Mouse (Mus musculus) frontal cortex, adult (tissue): ENCODE measurements around the gene Kcnj10.

Experiments
- ATAC-seq: cut with Nextera tagmentation; 2 replicates; pipeline ENCODE4 v1.9.2; 2017; ENCODE audit warnings: mild to moderate bottlenecking, moderate library complexity, mixed read lengths; ENCODE audit not compliant: low TSS enrichment

Gene Kcnj10

DNA sequence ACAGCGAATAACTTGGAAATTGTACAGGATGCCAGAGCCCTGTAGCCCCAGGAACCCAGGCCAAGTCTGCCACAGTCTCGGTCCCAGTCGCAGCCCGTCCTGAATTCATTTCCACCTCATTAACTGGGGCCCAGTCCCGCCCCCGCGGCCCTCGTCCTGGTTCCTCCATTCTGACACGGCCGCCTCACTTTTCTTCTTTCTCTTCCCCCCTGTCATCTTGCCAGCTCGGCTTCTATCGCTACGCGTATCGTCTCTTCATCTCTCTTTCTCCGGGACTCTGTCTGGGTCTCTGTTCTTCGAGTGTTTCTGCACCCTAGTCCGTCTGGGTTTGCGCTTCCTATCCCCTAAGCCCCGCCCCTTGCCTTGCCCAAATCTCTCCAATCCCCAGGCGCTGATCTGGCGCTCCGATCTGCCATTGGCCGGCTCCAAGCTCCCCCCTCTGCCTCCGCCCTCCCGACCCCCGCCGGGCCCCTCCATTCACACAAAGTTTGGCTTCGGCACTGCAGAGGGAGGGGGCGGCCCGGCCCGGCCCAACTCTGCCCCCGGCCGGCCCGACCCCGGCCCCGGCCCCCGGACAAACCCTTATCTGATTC is at the start of gene Kcnj10:
Gene Kcnj10 (plus strand): TSS at position 482 of the 593 bp plus-strand sequence.
- peak; percentile 79 for ATAC-seq

DNA sequence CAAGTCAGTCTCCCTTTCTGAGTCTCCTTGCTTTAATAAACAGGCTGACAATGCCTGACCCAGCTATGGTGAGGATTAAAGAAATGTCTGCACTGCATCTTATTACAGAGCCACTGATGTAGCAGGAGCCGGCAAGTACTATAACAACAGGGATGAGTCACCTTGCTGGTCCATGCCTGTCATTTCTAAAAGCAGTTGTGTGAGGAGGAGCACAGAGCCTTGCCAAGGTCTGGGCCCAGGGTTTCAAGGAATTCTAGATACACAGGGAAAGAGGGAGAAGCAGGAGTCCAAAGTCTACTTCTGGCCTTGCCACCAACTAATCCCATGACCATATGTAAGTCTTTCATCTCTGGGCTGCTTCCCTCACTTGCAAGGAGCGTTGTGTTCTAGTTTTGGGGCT is 48.1 kb upstream of the Kcnj10 start:
- peak; percentile 77 for ATAC-seq

DNA sequence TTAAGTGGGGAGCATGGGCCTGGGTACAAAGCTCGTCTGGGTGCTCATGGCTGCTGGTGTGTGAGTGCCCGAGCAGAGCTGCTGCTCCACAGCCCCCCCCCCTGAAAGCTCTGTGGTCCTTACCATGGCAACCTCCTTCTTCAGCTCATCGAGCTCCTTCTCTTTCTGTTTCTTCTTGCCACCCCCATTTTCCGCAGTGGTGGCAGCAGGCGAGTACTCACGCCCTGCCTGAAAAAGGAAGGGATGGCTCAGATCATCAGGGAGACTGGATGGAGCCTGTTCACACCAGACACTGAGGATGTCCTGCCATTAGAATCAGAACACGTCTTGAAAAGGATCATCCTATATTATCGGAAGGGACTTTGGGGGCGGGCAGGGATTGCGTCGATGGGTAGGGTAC is 47.6 kb upstream of the Kcnj10 start:
- peak; percentile 24 for ATAC-seq

GRCm38 (mm10) chr1:172295751-172296197 is 45.2 kb upstream of the Kcnj10 start:
- ATAC-seq, result no peak

GRCm38 (mm10) chr1:172296816-172297510 is 44.0 kb upstream of the Kcnj10 start:
- no peak for ATAC-seq

- ATAC-seq, result peak; percentile 47
Observed at GRCm38 (mm10) chr1:172297611-172298537, 43.1 kb upstream of the Kcnj10 start, which contains the start of gene Atp1a2. Gene Atp1a2, minus strand, starts transcription at chr1:172298064.

DNA sequence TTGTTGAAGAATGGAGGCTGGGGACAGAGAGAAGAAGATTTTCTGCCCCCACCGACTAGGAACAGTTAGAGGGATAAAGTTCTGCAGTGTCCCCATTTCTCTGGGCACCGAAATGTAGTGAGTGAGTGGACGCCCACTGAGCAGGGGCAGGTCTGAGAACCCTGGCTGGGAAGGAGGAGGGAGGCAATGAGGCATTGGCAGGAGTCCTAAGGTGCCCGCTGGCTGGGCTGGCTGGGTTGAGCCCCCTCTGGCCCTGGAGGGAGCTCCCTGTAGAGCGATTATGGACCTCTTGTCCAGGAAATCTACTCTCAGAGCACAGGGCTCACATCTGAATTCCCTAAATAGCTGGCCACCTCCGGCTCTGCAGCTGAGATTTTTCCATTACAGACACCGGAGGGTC is 41.5 kb upstream of the Kcnj10 start:
- no peak for ATAC-seq

GRCm38 (mm10) chr1:172300247-172300646 is 40.8 kb upstream of the Kcnj10 start:
- no peak for ATAC-seq

GRCm38 (mm10) chr1:172301180-172301579 is 39.8 kb upstream of the Kcnj10 start:
- no peak for ATAC-seq

GRCm38 (mm10) chr1:172302311-172302710 is 38.7 kb upstream of the Kcnj10 start:
- ATAC-seq, result no peak

DNA sequence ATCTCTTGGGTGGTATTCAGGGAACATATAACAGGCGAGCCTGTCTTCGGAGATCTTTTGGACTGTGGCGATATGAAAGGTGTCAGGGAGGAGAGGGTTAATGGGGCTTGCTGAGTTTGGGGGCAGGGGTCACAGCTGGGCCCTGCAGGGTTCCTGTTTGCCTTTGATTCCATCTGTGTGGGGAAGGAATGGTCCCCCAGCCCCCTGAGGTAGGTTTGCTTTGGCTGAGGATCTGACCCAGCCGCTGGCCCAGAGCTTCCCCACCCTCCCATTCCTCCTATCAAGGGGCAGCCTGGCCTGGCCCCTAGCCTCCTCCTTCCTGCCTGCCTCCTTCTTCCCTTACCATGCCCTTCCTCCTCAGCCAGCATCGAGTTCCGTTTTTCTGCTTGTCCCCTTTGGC is 38.2 kb upstream of the Kcnj10 start:
- no peak for ATAC-seq

- ATAC-seq, result no peak
Observed at GRCm38 (mm10) chr1:172304443-172304842, 36.6 kb upstream of the Kcnj10 start.

DNA sequence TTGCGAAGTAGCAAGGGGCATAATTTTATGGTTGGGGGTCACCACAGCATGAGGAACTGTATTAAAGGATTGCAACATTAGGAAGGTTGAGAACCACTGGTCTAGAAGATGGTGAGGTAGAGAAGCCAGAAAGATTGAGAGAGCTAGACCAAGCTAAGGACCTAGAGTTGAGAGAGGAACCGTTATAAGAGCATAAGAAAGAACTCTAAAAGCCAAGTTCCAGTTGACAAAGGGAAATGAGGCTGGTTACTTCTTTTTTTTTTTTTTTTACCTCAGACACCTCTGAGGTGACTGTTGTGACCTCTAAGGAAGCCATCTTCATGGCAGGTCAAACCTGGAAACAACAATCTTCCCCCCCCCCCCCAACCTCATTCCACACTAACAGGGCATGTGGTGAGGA is 35.9 kb upstream of the Kcnj10 start:
- no peak for ATAC-seq

DNA sequence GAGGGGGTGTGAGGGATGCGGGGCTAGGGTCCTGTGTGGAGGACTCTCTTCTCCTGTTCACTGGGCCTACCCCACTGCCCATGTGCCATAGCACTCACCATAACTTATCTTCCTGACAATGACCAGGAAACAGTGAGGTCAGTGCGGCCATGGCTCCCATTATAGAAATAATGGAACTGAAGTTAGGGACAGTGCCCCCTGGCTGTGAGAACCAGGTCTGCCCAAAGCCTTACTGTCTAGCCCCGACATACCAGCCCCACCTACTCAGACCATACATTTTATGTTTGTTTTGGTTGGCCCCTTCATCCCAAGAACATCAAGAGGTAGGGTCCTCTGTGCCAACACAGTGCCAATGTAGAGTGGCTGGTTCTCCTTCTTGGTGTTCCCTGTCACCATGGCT is 35.4 kb upstream of the Kcnj10 start:
- no peak for ATAC-seq

DNA sequence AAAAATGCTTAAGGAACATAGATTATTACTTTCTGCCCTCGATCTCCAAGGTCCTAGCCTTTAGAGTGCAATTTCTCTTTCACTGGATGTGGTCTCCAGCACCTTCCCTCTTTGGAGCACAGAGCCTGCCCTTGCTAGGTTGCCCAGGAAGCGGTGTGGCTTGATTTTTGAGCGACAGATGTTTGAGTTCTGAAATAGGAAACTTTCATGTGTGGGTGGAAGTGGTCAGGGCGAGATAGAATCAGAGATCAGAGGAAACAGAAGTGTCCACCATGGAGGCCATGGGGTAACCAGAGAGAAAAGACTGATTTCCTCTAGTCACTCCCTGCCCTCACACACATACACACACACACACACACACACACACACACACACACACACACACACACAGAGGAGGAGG is 34.8 kb upstream of the Kcnj10 start:
- ATAC-seq, result no peak

DNA sequence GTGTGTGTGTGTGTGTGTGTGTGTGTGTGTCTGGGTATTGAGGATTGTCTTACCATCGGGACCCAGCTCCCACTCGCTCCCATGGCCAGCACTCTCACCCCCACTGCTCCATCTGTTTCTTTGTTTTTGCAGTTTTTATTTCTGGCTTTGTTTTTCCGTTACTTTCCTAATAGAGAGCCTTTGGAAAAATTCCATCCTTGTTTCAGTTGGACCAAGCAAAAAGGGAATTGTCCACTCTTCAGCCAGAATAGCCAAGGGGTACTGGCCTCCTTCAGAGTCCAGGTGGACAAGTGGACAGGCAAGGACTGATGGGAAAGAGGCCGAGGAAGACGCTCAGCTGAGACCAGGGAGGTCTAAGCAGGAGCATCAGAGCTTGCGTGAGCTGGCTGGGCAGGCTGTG is 34.1 kb upstream of the Kcnj10 start:
- ATAC-seq, result no peak

- no peak for ATAC-seq
Observed at GRCm38 (mm10) chr1:172307936-172308335, 33.1 kb upstream of the Kcnj10 start.

GRCm38 (mm10) chr1:172308409-172308808 is 32.6 kb upstream of the Kcnj10 start:
- no peak for ATAC-seq

GRCm38 (mm10) chr1:172309699-172310398 is 31.2 kb upstream of the Kcnj10 start:
- peak; percentile 16 for ATAC-seq

DNA sequence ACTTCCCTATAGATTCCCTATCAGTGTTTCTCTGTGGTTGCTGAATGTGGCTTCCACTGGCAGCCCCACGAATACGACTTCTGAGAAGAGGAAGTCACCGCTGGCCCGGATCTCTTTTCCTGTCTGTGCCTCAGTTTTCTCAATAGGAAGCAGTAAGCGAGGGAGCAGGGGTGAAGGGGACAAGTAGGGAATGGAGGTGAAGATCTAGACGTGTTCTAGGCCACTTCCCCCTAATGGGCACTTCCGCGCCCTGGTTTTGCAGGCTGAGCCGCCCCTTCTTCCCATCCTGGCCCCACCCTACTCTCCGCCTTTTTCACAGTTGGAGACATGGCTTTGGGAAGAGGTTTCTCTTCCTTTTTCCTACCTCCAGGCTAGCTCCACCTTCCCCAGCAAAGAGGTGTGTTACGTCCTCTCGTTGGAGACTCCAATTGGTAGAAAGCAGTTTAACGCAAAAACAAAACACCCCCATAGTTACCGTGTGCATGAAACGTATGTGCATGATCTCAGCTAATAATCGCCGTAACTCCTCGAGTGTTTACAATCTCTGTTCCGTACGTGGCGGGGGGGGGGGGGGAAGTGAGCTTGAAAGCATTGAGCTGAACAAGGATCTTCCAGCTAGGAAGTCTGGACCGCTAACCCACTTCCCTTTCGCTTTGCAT is 29.6 kb upstream of the Kcnj10 start:
- peak; percentile 21 for ATAC-seq
